Mouse (Mus musculus): ENCODE results near the gene Bahcc1. TPM values are rescaled to one million over a fixed set of nuclear protein-coding genes. Genes with fewer than 3 reads are reported as not detected.

Gene Bahcc1
- total RNA-seq, 2 experiments from 2014 or later: 1.4 to 2.9 TPM

GRCm38 (mm10) chr11:120341661-120342060, 108.9 kb downstream of the Bahcc1 start:
- ATAC-seq (replicated peaks; ENCODE audit: low FRiP score, poor library complexity, severe bottlenecking): no peak

Other genes with a start within 250 kb of the Bahcc1 start
- 0.84 and 1.4 TPM in 2 replicates for gene Aatk, start 185.8 kb upstream of the Bahcc1 start, total RNA-seq (2015; ENCODE audit: low replicate concordance)
- 0.26 and 0.53 TPM in 2 replicates for gene Aatk, start 185.8 kb upstream of the Bahcc1 start, total RNA-seq (2017; ENCODE audit: low replicate concordance)
- gene Cep131, start 146.1 kb upstream of the Bahcc1 start, total RNA-seq (2015; ENCODE audit: low replicate concordance): 3.2 TPM in 1 of 2 replicates, not detected in the other
- gene Cep131, start 146.1 kb upstream of the Bahcc1 start, total RNA-seq (2017; ENCODE audit: low replicate concordance): 0.51 and 2.3 TPM in 2 replicates
- 4.3 and 27.2 TPM in 2 replicates for gene Tepsin, start 134.2 kb upstream of the Bahcc1 start, total RNA-seq (2015; ENCODE audit: low replicate concordance)
- 11.0 and 25.7 TPM in 2 replicates for gene Tepsin, start 134.2 kb upstream of the Bahcc1 start, total RNA-seq (2017; ENCODE audit: low replicate concordance)
- 12.6 TPM in 1 of 2 replicates, not detected in the other for gene Ndufaf8, start 134.0 kb upstream of the Bahcc1 start, total RNA-seq (2015; ENCODE audit: low replicate concordance)
- 3.1 TPM in 1 of 2 replicates, not detected in the other for gene Ndufaf8, start 134.0 kb upstream of the Bahcc1 start, total RNA-seq (2017; ENCODE audit: low replicate concordance)
- gene Slc38a10, start 81.6 kb upstream of the Bahcc1 start, total RNA-seq (2015; ENCODE audit: low replicate concordance): 14.8 and 17.2 TPM in 2 replicates
- 17.1 and 46.0 TPM in 2 replicates for gene Slc38a10, start 81.6 kb upstream of the Bahcc1 start, total RNA-seq (2017; ENCODE audit: low replicate concordance)
- 531 and 597 TPM in 2 replicates for gene Actg1, start 115.6 kb downstream of the Bahcc1 start, total RNA-seq (2015; ENCODE audit: low replicate concordance)
- 282 and 330 TPM in 2 replicates for gene Actg1, start 115.6 kb downstream of the Bahcc1 start, total RNA-seq (2017; ENCODE audit: low replicate concordance)
- not detected in 2 replicates for gene Fscn2, start 128.6 kb downstream of the Bahcc1 start, total RNA-seq (2015; ENCODE audit: low replicate concordance)
- not detected in 2 replicates for gene Fscn2, start 128.6 kb downstream of the Bahcc1 start, total RNA-seq (2017; ENCODE audit: low replicate concordance)
- 6.1 and 8.0 TPM in 2 replicates for gene Faap100, start 145.8 kb downstream of the Bahcc1 start, total RNA-seq (2015; ENCODE audit: low replicate concordance)
- 2.0 and 9.4 TPM in 2 replicates for gene Faap100, start 145.8 kb downstream of the Bahcc1 start, total RNA-seq (2017; ENCODE audit: low replicate concordance)
- 35.2 and 47.6 TPM in 2 replicates for gene Nploc4, start 204.8 kb downstream of the Bahcc1 start, total RNA-seq (2015; ENCODE audit: low replicate concordance)
- gene Nploc4, start 204.8 kb downstream of the Bahcc1 start, total RNA-seq (2017; ENCODE audit: low replicate concordance): 63.8 and 65.8 TPM in 2 replicates
- gene Tspan10, start 209.7 kb downstream of the Bahcc1 start, total RNA-seq (2015; ENCODE audit: low replicate concordance): not detected in 2 replicates
- 0.13 and 1.8 TPM in 2 replicates for gene Tspan10, start 209.7 kb downstream of the Bahcc1 start, total RNA-seq (2017; ENCODE audit: low replicate concordance)
- gene Pde6g, start 220.6 kb downstream of the Bahcc1 start, total RNA-seq (2015; ENCODE audit: low replicate concordance): not detected in 2 replicates
- not detected in 2 replicates for gene Pde6g, start 220.6 kb downstream of the Bahcc1 start, total RNA-seq (2017; ENCODE audit: low replicate concordance)
- gene Oxld1, start 225.1 kb downstream of the Bahcc1 start, total RNA-seq (2015; ENCODE audit: low replicate concordance): 4.3 TPM in 1 of 2 replicates, not detected in the other
- 1.4 and 5.0 TPM in 2 replicates for gene Oxld1, start 225.1 kb downstream of the Bahcc1 start, total RNA-seq (2017; ENCODE audit: low replicate concordance)
- gene Ccdc137, start 225.2 kb downstream of the Bahcc1 start, total RNA-seq (2015; ENCODE audit: low replicate concordance): 5.8 and 26.8 TPM in 2 replicates
- 21.2 and 24.0 TPM in 2 replicates for gene Ccdc137, start 225.2 kb downstream of the Bahcc1 start, total RNA-seq (2017; ENCODE audit: low replicate concordance)
- gene Arl16, start 234.7 kb downstream of the Bahcc1 start, total RNA-seq (2015; ENCODE audit: low replicate concordance): 13.8 and 22.0 TPM in 2 replicates
- gene Arl16, start 234.7 kb downstream of the Bahcc1 start, total RNA-seq (2017; ENCODE audit: low replicate concordance): 3.8 and 16.7 TPM in 2 replicates